Mouse (Mus musculus): ENCODE results near the gene Kcnq5.
"Not testable (repeated sequence)": the region's sequence is repeated elsewhere in the genome, so short reads cannot be mapped to it uniquely, and the experiment has no call there.

Gene Kcnq5

GRCm38 (mm10) chr1:21622039-21622438 lies 339.7 kb downstream of the Kcnq5 start:
- no peak for DNase-seq

GRCm38 (mm10) chr1:21618712-21619111 lies 343.0 kb downstream of the Kcnq5 start:
- no peak for DNase-seq

GRCm38 (mm10) chr1:21616666-21617065 lies 345.1 kb downstream of the Kcnq5 start:
- DNase-seq: no peak

GRCm38 (mm10) chr1:21613933-21614332 lies 347.8 kb downstream of the Kcnq5 start:
- peak; percentile 86 for DNase-seq

GRCm38 (mm10) chr1:21604003-21604402 lies 357.7 kb downstream of the Kcnq5 start:
- DNase-seq: no peak

GRCm38 (mm10) chr1:21602567-21602966 lies 359.2 kb downstream of the Kcnq5 start:
- DNase-seq: no peak

- DNase-seq: no peak
These were observed 361.1 kb downstream of the Kcnq5 start for GRCm38 (mm10) chr1:21600606-21601005.

- peak; percentile 22 for DNase-seq
These were observed 367.9 kb downstream of the Kcnq5 start for GRCm38 (mm10) chr1:21593872-21594271.

GRCm38 (mm10) chr1:21567397-21567796 lies 394.3 kb downstream of the Kcnq5 start:
- not testable (repeated sequence) for DNase-seq

- DNase-seq: no peak
These were observed 407.1 kb downstream of the Kcnq5 start for GRCm38 (mm10) chr1:21554630-21555029.

- DNase-seq: no peak
These were observed 409.0 kb downstream of the Kcnq5 start for GRCm38 (mm10) chr1:21552715-21553114.

- DNase-seq: no peak
These were observed 417.8 kb downstream of the Kcnq5 start for GRCm38 (mm10) chr1:21543909-21544308.

- DNase-seq: no peak
These were observed 422.3 kb downstream of the Kcnq5 start for GRCm38 (mm10) chr1:21539486-21539885.

- DNase-seq: no peak
These were observed 430.9 kb downstream of the Kcnq5 start for GRCm38 (mm10) chr1:21530823-21531222.

GRCm38 (mm10) chr1:21521995-21522394 lies 439.7 kb downstream of the Kcnq5 start:
- no peak for DNase-seq

GRCm38 (mm10) chr1:21521475-21521874 lies 440.3 kb downstream of the Kcnq5 start:
- no peak for DNase-seq

- DNase-seq: no peak
These were observed 441.6 kb downstream of the Kcnq5 start for GRCm38 (mm10) chr1:21520116-21520645.

- DNase-seq: no peak
These were observed 455.1 kb downstream of the Kcnq5 start for GRCm38 (mm10) chr1:21506665-21507064.

GRCm38 (mm10) chr1:21499815-21500534 lies 461.8 kb downstream of the Kcnq5 start:
- DNase-seq: no peak

- DNase-seq: no peak
These were observed 465.4 kb downstream of the Kcnq5 start for GRCm38 (mm10) chr1:21496307-21496706.

GRCm38 (mm10) chr1:21488645-21489044 lies 473.1 kb downstream of the Kcnq5 start:
- DNase-seq: no peak

GRCm38 (mm10) chr1:21486266-21486665 lies 475.5 kb downstream of the Kcnq5 start:
- no peak for DNase-seq

- DNase-seq: no peak
These were observed 492.4 kb downstream of the Kcnq5 start for GRCm38 (mm10) chr1:21469311-21469710.

- no peak for DNase-seq
These were observed 495.3 kb downstream of the Kcnq5 start for GRCm38 (mm10) chr1:21466431-21466830.

Measured in heart, adult 11 months (tissue).